Comparison of ENCODE assay signal across 9 mouse cellular contexts in the genomic region with DNA sequence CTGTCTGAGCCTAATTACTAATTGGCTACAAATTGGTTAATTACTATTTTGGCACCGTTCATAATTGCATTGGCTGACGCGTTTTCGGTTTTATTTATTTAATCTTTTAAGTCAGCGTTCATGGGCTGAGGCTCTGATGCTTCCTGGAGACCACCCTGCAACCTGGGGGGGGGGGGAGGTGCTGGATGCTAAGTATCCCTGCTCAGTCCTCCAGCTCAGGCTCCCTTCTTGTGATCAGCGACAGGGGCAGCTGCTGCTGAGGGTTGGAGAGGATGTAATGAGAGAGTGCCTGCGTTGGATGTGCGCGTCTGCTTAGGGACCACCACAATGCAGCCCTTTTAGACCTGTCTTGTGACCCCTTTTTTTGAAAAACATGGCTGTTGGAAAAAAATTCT. TPM values are rescaled to one million over a fixed set of nuclear protein-coding genes. Genes with fewer than 3 reads are reported as not detected.
DNase-seq lines count a peak whose midpoint lies in the region; ATAC-seq lines count a peak whose summit lies in the region.
"Had no signal": no experiment of that assay in that cellular context is flagged by ENCODE, and none has a peak within 500 bp of the region (broad histone marks: within the 10 kb centered on the region; RNA-seq: fewer than 3 reads in every experiment).

No protein-coding gene starts in this region.

- intact Hi-C loops in heart, postnatal 10 days (cut with DNase I): loop anchor here (5.0 kb wide), 1 partner anchor 521 kb away; no protein-coding TSS in a partner anchor

- no peaks in the 10 kb centered on the region for H3K36me3 ChIP-seq in heart, embryonic 13.5 days
- no peaks in the 10 kb centered on the region for H3K36me3 ChIP-seq in hindbrain, embryonic 12.5 days
- no peaks in the 10 kb centered on the region for H3K36me3 ChIP-seq in midbrain, embryonic 11.5 days (ENCODE audit: control insufficient read depth, insufficient read depth, low read length)

- 4% methylated on average over 9 of the region's 9 CpGs for WGBS in heart, embryonic 13.5 days
- WGBS in hindbrain, embryonic 12.5 days: 5% methylated on average over 9 of the region's 9 CpGs
- WGBS in midbrain, embryonic 11.5 days: 4% methylated on average over 9 of the region's 9 CpGs

- H3K9me3 ChIP-seq in heart, embryonic 13.5 days: no peaks in the 10 kb centered on the region
- H3K9me3 ChIP-seq in hindbrain, embryonic 12.5 days (replicated peaks): no peaks in the 10 kb centered on the region
- H3K9me3 ChIP-seq in midbrain, embryonic 11.5 days (ENCODE audit: control insufficient read depth, low read length): no peaks in the 10 kb centered on the region

- no peak overlapping the region for H3K27ac ChIP-seq in heart, embryonic 13.5 days (replicated peaks)
- H3K27ac ChIP-seq in brown adipose tissue, adult 24 weeks (replicated peaks; ENCODE audit: low read depth, low read length): no peak overlapping the region
- H3K27ac ChIP-seq in hindbrain, embryonic 12.5 days: no peak overlapping the region
- H3K27ac ChIP-seq in midbrain, embryonic 11.5 days (ENCODE audit: low read depth, low read length): no peak overlapping the region

- no peak for ATAC-seq in heart, embryonic 13.5 days (ENCODE audit: extremely low read depth, insufficient number of reproducible peaks, low FRiP score, low TSS enrichment)
- ATAC-seq in hindbrain, embryonic 12.5 days (ENCODE audit: low FRiP score): peak; percentile 64
- ATAC-seq in midbrain, embryonic 11.5 days (ENCODE audit: low FRiP score): peak; percentile 54

- no peak for DNase-seq in heart, postnatal 10 days
- no peak for DNase-seq in midbrain, embryonic 11.5 days (ENCODE audit: low spot score, missing footprints)
- DNase-seq in urinary bladder, adult 2 months (ENCODE audit: low spot score): no peak
- no peak for DNase-seq in adrenal gland, adult 8-10 months
- no peak for DNase-seq in thymus, postnatal 36 days

- H3K27me3 ChIP-seq in heart, embryonic 13.5 days (replicated peaks): peaks cover 70% of the 10 kb centered on the region
- H3K27me3 ChIP-seq in hindbrain, embryonic 12.5 days: peaks cover 18% of the 10 kb centered on the region
- peaks cover 16% of the 10 kb centered on the region for H3K27me3 ChIP-seq in midbrain, embryonic 11.5 days (ENCODE audit: control insufficient read depth, insufficient read depth, low read length)
- H3K27me3 ChIP-seq: CH12.LX had no signal

- peaks cover 27% of the 10 kb centered on the region for H3K4me1 ChIP-seq in heart, embryonic 13.5 days
- H3K4me1 ChIP-seq in brown adipose tissue, adult 24 weeks (ENCODE audit: control insufficient read depth, insufficient read depth, insufficient read length, low read length): no peaks in the 10 kb centered on the region
- peaks cover 23% of the 10 kb centered on the region for H3K4me1 ChIP-seq in hindbrain, embryonic 12.5 days
- H3K4me1 ChIP-seq in midbrain, embryonic 11.5 days (ENCODE audit: control insufficient read depth, insufficient read depth, low read length): peaks cover 20% of the 10 kb centered on the region

- peak overlapping the region; percentile 58 for H3K4me3 ChIP-seq in heart, embryonic 13.5 days
- H3K4me3 ChIP-seq in brown adipose tissue, adult 24 weeks (ENCODE audit: insufficient read depth, low read depth, low read length): 0 out of 2 replicates have a peak overlapping the region, but pooled peaks have one; percentile 34
- peak overlapping the region; percentile 46 for H3K4me3 ChIP-seq in hindbrain, embryonic 12.5 days
- H3K4me3 ChIP-seq in midbrain, embryonic 11.5 days (ENCODE audit: low read depth, low read length): peak overlapping the region; percentile 47

- H3K9ac ChIP-seq in heart, embryonic 13.5 days: no peak overlapping the region
- H3K9ac ChIP-seq in hindbrain, embryonic 12.5 days: peak overlapping the region; percentile 51
- H3K9ac ChIP-seq in midbrain, embryonic 11.5 days (ENCODE audit: low read length): peak overlapping the region; percentile 56

- peak overlapping the region; percentile 98 for H3K4me2 ChIP-seq in heart, embryonic 13.5 days
- peak overlapping the region; percentile 81 for H3K4me2 ChIP-seq in hindbrain, embryonic 12.5 days (replicated peaks)
- H3K4me2 ChIP-seq in midbrain, embryonic 11.5 days: peak overlapping the region; percentile 93

RNA-seq across cellular contexts. Expression of gene Lypd1, which starts 2.0 kb away (rescaled TPM):
- 0.83 and 1.3 TPM in 2 replicates for polyA plus RNA-seq in heart, embryonic 13.5 days (2015; fragmentation: Nextera tagmentation; extraction: Ambion mirVana)
- under 1 TPM; 0.57 to 0.60 TPM for total RNA-seq in heart, postnatal 10 days (2021)
- 0.48 and 1.0 TPM in 2 replicates for polyA plus RNA-seq in brown adipose tissue, adult 24 weeks (2012; ENCODE audit: insufficient read depth, insufficient read length, missing spikeins)
- 20.7 and 24.8 TPM in 2 replicates for polyA plus RNA-seq in hindbrain, embryonic 12.5 days (2016; fragmentation: Nextera tagmentation; extraction: Ambion mirVana)
- 4.3 and 5.3 TPM in 2 replicates for polyA plus RNA-seq in midbrain, embryonic 11.5 days (2014; fragmentation: Nextera tagmentation; extraction: Ambion mirVana)
- 1.7 and 2.1 TPM in 2 replicates for polyA plus RNA-seq in urinary bladder, adult 2 months (2012; rRNA removed)
- 10 to 100 TPM in 3 of 4 experiments, 1 to 10 TPM in 1; 9.9 to 17.8 (median 13.7) TPM for total RNA-seq in adrenal gland, adult 8-10 months (2022)
- total RNA-seq: CH12.LX had no signal
